Mouse (Mus musculus): ENCODE data around the gene Lpo.

- TF ChIP-seq CTCF (IDR thresholded peaks at IDR 0.05; ENCODE audit: extremely low read depth, insufficient read length, insufficient replicate concordance, low read depth, low read length) (no peak), POLR2A (IDR thresholded peaks at IDR 0.05; ENCODE audit: low read depth, low read length) (peak; percentile 77)
These were observed 24.9 kb upstream of the Lpo start, which contains the start of gene Mks1 for GRCm38 (mm10) chr11:87852690-87853596.

Measured in small intestine, adult 2 months (tissue).